Mouse (Mus musculus) gastrocnemius, adult 2 months (tissue): ENCODE measurements around the gene Lin7b. TPM values are rescaled to one million over a fixed set of nuclear protein-coding genes. Genes with fewer than 3 reads are reported as not detected.

Source experiments
- DNase-seq: peaks from one replicate; pipeline ENCODE4 v3.0.0; 2022
- H3K27ac ChIP-seq: fragments of 200-600 bp; 2 replicates; pipeline ENCODE4 v1.8.1; 2022; ENCODE audit warnings: mild to moderate bottlenecking
- H3K4me3 ChIP-seq: fragments of 200-600 bp; 2 replicates; pipeline ENCODE4 v1.8.1; 2022; ENCODE audit warnings: mild to moderate bottlenecking, moderate library complexity
- CTCF ChIP-seq: fragments of 200-600 bp; IDR thresholded peaks from 2 replicates; pipeline ENCODE4 v1.8.1; 2022; ENCODE audit warnings: antibody characterized with exemption, mild to moderate bottlenecking, moderate library complexity
- intact Hi-C: fragments of 180-260 bp; cut with DNase I; formaldehyde crosslinking; loops from one replicate; pipeline ENCODE4 v1.15.1; 2025
- total RNA-seq, 2 experiments: library from RNA; stranded (reverse); gene quantifications; 2 replicates each; pipeline ENCODE4 v1.2.3; 2021

Lin7b gene
- total RNA-seq, 2 experiments from 2014 or later: not detected

DNA sequence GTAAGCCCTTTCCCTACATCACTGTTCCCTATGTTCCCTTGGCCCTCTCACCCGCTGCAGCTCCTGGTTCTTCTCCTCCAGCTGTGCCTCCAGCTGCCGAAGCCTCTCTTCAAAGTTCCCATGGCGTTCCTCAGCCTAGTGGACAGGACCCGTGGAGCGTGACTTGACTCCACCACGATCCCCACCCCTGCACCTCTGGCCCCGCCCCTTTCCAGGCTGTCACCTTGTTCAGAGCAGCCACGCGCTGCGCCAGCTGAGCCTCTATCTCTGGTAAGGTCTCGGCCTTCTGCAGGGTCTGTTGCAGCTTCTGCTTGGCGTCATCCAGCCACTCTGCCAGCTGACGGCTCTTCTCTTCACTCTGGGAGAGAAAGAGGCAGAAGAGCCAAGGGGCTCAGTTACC is 14.3 kb downstream of the Lin7b start:
- no peak overlapping the region for H3K4me3 ChIP-seq
- no peak for DNase-seq
- intact Hi-C loops: no loop called here
- no peak overlapping the region for H3K27ac ChIP-seq
- no peak for TF ChIP-seq CTCF

- H3K27ac ChIP-seq: no peak overlapping the region
- no peak for TF ChIP-seq CTCF
- intact Hi-C loops: no loop called here
- no peak for DNase-seq
- H3K4me3 ChIP-seq: no peak overlapping the region
Observed at GRCm38 (mm10) chr7:45355318-45356020, 14.9 kb downstream of the Lin7b start.

DNA sequence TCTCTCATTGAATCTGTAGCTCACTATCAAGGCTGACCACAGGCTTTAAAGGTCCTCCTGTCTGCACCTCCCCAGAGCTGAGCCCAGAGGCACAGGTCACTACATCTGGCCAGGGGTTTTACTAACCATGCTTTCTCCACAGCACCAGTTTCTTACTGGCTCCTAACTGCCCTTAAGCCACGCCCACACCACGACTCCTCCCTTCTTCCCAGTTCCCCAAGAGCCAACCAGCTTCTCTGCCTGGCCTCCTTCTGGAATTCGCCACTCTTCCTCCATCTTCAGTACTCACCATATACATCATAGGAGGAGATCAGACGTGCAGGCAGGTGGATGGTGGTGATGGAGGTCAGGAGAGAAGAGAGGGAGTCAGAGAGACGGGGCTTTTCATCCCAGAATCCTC is 17.3 kb downstream of the Lin7b start:
- TF ChIP-seq CTCF: no peak
- Histone ChIP-seq H3K27ac (no peak overlapping the region), H3K4me3 (no peak overlapping the region)
- no peak for DNase-seq
- intact Hi-C loops: no loop called here

GRCm38 (mm10) chr7:45346905-45347304 is 23.5 kb downstream of the Lin7b start:
- Histone ChIP-seq H3K27ac (no peak overlapping the region), H3K4me3 (no peak overlapping the region)
- no peak for TF ChIP-seq CTCF
- intact Hi-C loops: no loop called here
- no peak for DNase-seq

DNA sequence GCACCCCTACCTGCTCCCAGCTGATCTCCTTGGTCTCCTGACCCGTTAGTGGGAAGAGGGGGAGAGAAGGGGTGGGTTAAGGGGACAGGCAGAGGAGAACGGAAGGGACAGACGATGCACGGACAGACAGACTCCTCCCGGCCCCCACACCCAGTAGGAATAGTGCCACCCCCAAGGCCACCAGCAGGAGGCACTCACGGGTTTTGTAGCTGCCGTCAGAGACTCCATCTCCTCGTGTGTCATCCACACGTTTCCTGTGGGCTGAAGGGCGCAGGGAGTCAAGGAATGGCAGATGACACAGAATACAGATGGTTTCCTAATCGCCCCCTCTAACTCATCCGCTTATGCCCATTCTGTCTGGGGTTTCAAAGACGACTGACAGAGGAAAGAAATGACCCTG is 26.8 kb downstream of the Lin7b start:
- TF ChIP-seq CTCF: peak; percentile 37
- intact Hi-C loops: loop anchor here (2.0 kb wide), 1 partner anchor 49 kb away; no protein-coding TSS in a partner anchor
- H3K27ac ChIP-seq: no peak overlapping the region
- no peak overlapping the region for H3K4me3 ChIP-seq
- no peak for DNase-seq

GRCm38 (mm10) chr7:45342081-45342480 is 28.3 kb downstream of the Lin7b start:
- Histone ChIP-seq H3K27ac (no peak overlapping the region), H3K4me3 (no peak overlapping the region)
- intact Hi-C loops: loop anchor here (2.0 kb wide), 1 partner anchor 51 kb away; no protein-coding TSS in a partner anchor
- no peak for DNase-seq
- no peak for TF ChIP-seq CTCF

GRCm38 (mm10) chr7:45341303-45341702 is 29.1 kb downstream of the Lin7b start:
- DNase-seq: peak; percentile 88
- TF ChIP-seq CTCF: peak; percentile 91
- intact Hi-C loops: loop anchor here (2.0 kb wide), 2 partner anchors 33 to 41 kb away; no protein-coding TSS in a partner anchor
- Histone ChIP-seq H3K4me3 (peak overlapping the region; percentile 90), H3K27ac (no peak overlapping the region)

- no peak for TF ChIP-seq CTCF
- Histone ChIP-seq H3K4me3 (peak overlapping the region; percentile 90), H3K27ac (peak overlapping the region; percentile 99)
- intact Hi-C loops: loop anchor here (2.0 kb wide), 2 partner anchors 32 to 40 kb away; no protein-coding TSS in a partner anchor
- DNase-seq: peak; percentile 65
Observed at GRCm38 (mm10) chr7:45340669-45341068, 29.7 kb downstream of the Lin7b start.

DNA sequence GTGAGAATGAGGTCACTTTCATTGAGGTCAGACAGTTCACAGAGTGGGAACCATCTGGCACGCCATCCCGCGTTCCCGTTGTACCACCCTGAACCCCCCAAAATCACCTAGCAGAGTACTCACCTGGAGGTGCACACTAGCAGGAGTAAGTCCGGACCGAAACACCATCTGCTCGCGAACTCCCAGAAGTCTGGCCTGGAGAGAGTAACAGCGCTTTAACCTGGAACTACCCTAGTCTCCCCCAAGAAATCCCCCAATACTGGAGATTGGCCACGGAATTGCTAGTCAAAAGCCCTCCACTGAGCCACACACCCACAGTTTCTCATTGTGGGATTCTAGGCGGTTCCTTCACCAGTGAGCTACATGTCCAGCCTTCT is 30.3 kb downstream of the Lin7b start:
- intact Hi-C loops: loop anchor here (2.0 kb wide), 2 partner anchors 31 to 39 kb away; no protein-coding TSS in a partner anchor
- no peak for DNase-seq
- TF ChIP-seq CTCF: no peak
- Histone ChIP-seq H3K27ac (peak overlapping the region; percentile 99), H3K4me3 (peak overlapping the region; percentile 90)

DNA sequence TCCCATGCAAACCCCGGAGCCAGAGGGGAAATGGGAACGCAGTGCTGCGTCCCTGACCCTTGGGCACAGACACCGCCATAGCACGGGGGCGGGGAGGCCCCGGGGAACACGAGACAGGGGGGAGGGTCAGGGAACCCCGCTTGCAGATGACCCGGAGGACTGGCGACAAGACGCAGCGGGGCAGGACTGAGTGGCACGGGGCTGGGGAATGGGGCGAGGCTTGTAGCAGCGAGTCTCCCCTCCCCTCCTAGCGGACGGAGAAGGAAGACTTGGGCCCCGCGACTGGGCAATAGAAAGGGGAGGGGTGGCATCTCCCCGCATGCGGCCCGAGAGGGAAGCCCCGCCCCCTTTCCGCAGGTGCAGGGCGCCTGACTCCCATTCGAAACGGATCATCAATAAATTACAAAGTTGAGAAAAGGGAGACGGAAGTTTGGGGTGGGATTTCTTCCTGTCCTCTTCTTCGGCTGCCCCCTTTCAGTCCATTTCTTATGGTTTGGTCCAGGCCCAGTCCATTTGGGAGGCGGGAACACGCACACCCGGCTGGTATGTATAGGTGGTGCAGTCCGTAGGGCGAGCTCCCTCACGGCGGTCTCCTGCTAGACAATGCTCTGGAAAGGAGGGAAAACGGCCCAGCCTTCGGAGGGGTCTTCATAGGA is 30.8 kb downstream of the Lin7b start:
- Histone ChIP-seq H3K4me3 (peak overlapping the region; percentile 90), H3K27ac (peak overlapping the region; percentile 99)
- intact Hi-C loops: loop anchor here (2.0 kb wide), 2 partner anchors 31 to 39 kb away; no protein-coding TSS in a partner anchor
- DNase-seq: peak; percentile 68
- TF ChIP-seq CTCF: peak; percentile 27; the same call in 1 of the 2 replicates

DNA sequence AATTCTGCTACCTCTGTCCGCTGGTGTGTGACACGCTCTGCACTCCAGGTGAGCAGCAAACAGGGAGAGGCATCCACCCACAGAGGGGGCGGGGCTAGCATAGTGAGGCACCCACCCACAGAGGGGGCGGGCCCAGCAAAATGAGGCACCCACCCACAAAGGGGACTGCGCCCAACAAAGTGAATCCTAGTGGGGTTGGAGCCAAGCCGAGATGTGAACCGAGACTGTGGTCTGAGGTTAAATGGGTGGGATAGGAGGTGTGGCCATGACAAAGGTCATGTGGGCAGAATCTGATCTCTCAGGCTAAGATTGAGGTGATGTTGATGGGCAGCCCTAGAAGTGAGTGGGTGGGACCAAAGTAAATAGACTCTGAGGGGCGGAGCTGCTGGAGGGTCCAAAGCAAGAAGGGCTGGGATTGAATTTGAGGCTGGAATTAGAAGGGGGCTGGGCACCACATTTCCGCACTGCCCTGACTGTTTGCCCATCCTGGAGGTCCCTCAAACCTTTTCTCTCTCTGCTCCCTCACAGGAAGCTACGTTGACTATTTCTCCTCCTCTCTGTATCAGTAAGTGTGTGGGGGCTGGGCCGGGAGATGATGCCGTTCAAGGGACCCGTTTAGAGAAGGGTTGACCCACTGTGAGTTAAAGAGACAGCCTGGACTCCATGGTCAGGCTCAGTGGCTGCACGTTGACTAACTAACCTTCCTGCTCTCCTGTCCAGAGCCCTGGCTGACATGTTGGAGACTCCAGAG is 32.0 kb downstream of the Lin7b start:
- no peak for TF ChIP-seq CTCF
- intact Hi-C loops: no loop called here
- Histone ChIP-seq H3K27ac (peak overlapping the region; percentile 99), H3K4me3 (peak overlapping the region; percentile 90)
- peak; percentile 66 for DNase-seq

DNA sequence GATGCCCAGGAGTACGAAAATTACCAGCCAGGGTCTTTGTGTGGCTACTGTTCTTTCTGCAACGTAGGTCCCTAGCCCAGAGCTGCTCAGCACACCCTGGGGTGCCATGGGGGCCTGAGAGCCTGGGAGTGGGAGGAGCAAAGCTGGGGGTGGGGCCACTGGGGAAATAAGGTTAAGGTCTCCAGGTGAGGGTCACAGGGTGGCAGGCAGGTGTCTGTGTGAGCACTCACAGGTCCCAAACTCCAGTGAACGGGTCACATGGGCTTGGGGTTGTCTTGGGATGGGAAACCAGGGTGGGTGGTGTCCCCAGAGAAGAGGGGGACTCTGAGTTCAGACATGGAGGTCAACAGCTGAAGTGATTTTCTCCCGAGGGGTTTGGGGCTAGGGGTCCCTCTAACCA is 32.9 kb downstream of the Lin7b start:
- TF ChIP-seq CTCF: no peak
- peak overlapping the region; percentile 99 for H3K27ac ChIP-seq
- peak overlapping the region; percentile 90 for H3K4me3 ChIP-seq
- intact Hi-C loops: no loop called here
- no peak for DNase-seq

DNA sequence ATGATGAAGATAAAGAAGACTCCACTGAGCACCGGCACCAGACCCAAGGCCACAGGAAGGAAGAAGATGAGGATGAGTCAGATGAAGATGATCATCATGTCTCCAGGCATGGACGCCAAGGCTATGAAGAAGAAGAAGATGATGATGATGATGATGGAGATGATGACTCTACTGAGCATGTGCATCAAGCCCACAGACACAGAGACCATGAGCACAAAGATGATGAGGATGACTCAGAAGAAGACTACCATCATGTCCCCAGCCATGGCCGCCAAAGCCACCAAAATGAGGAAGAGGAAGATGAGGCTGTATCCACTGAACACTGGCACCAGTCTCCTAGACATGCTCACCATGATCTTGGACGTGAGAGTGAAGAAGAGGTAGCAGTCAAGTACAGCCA is 34.1 kb downstream of the Lin7b start:
- DNase-seq: no peak
- peak overlapping the region; percentile 99 for H3K27ac ChIP-seq
- no peak for TF ChIP-seq CTCF
- intact Hi-C loops: no loop called here
- H3K4me3 ChIP-seq: peak overlapping the region; percentile 90
